Mouse (Mus musculus) lung, adult 2 months (tissue): ENCODE data around the gene Gpr27. TPM values are rescaled to one million over a fixed set of nuclear protein-coding genes. Genes with fewer than 3 reads are reported as not detected.

Experiments
- DNase-seq: peaks from one replicate; pipeline ENCODE4 v3.0.0; 2022
- H3K4me1 ChIP-seq: fragments of 200-500 bp; 2 replicates; pipeline ENCODE4 v1.6.1; 2011; ENCODE audit warnings: low read length; ENCODE audit not compliant: control insufficient read depth, insufficient read depth
- H3K4me3 ChIP-seq: fragments of 200-500 bp; replicated peaks from 2 replicates; pipeline ENCODE3; 2011; ENCODE audit warnings: low read depth, mild to moderate bottlenecking, control low read depth, low read length; ENCODE audit errors: extremely low read depth
- CTCF ChIP-seq: fragments of 200-500 bp; IDR thresholded peaks from 2 replicates; pipeline ENCODE4 v1.5.1; 2011; ENCODE audit warnings: mild to moderate bottlenecking, low read length, control low read depth; ENCODE audit not compliant: insufficient read depth
- POLR2A ChIP-seq: fragments of 200-500 bp; IDR thresholded peaks from 2 replicates; pipeline ENCODE4 v1.6.1; 2011; ENCODE audit warnings: low read depth, mild to moderate bottlenecking, control low read depth, low read length, borderline replicate concordance; ENCODE audit errors: extremely low read depth
- WGBS: fragments of 180-500 bp; shearing (Covaris S2); methylation state at CpG from one replicate; pipeline ENCODE4 v1.1.7; 2018; 5-methylcytosine and 5-hydroxymethylcytosine counted together
- polyA plus RNA-seq: library from polyadenylated mRNA; depleted of rRNA; stranded (reverse); fragments of >200 nt; gene quantifications from 2 replicates; pipeline ENCODE4 v1.2.3, GENCODE M21; 2012

The Gpr27 gene
- polyA plus RNA-seq, 1 experiment: 3.0 TPM

GRCm38 (mm10) chr6:99674482-99674881 is 18.0 kb upstream of the Gpr27 start:
- no peak for DNase-seq
- Histone ChIP-seq H3K4me3 (no peak overlapping the region), H3K4me1 (no peaks in the 10 kb centered on the region)
- WGBS: 86% methylated on average over 4 of the region's 4 CpGs
- TF ChIP-seq POLR2A (no peak), CTCF (no peak)

- Histone ChIP-seq H3K4me1 (no peaks in the 10 kb centered on the region), H3K4me3 (no peak overlapping the region)
- DNase-seq: no peak
- 71% methylated on average over 8 of the region's 8 CpGs for WGBS
- no peak for TF ChIP-seq CTCF
- no peak for TF ChIP-seq POLR2A
These were observed 15.2 kb upstream of the Gpr27 start for GRCm38 (mm10) chr6:99677325-99677724.

GRCm38 (mm10) chr6:99678108-99678507 is 14.4 kb upstream of the Gpr27 start:
- DNase-seq: no peak
- H3K4me1 ChIP-seq: no peaks in the 10 kb centered on the region
- TF ChIP-seq POLR2A: no peak
- TF ChIP-seq CTCF: no peak
- H3K4me3 ChIP-seq: peak overlapping the region; percentile 13
- WGBS: 57% methylated on average over 11 of the region's 11 CpGs

GRCm38 (mm10) chr6:99683974-99684373 is 8.5 kb upstream of the Gpr27 start:
- no peak overlapping the region for H3K4me3 ChIP-seq
- H3K4me1 ChIP-seq: no peaks in the 10 kb centered on the region
- TF ChIP-seq POLR2A: no peak
- no peak for TF ChIP-seq CTCF
- DNase-seq: no peak
- 95% methylated on average over 5 of the region's 5 CpGs for WGBS

- no peaks in the 10 kb centered on the region for H3K4me1 ChIP-seq
- WGBS: 60% methylated on average over 5 of the region's 5 CpGs
- 0 out of 2 replicates have a peak, but pooled peaks have one; percentile 30 for TF ChIP-seq CTCF
- TF ChIP-seq POLR2A: no peak
- no peak overlapping the region for H3K4me3 ChIP-seq
- DNase-seq: no peak
These were observed 7.6 kb upstream of the Gpr27 start for GRCm38 (mm10) chr6:99684899-99685298.

GRCm38 (mm10) chr6:99688513-99688912 is 4.0 kb upstream of the Gpr27 start:
- H3K4me3 ChIP-seq: no peak overlapping the region
- TF ChIP-seq POLR2A (no peak), CTCF (no peak)
- DNase-seq: no peak
- H3K4me1 ChIP-seq: no peaks in the 10 kb centered on the region
- 79% methylated on average over 6 of the region's 6 CpGs for WGBS

GRCm38 (mm10) chr6:99691666-99692205 is 743 bp upstream of the Gpr27 start:
- Histone ChIP-seq H3K4me1 (no peaks in the 10 kb centered on the region), H3K4me3 (peak overlapping the region; percentile 51)
- DNase-seq: no peak
- TF ChIP-seq CTCF (no peak), POLR2A (no peak)
- 10% methylated on average over 25 of the region's 25 CpGs for WGBS

GRCm38 (mm10) chr6:99692916-99693841 is 700 bp downstream of the Gpr27 start:
- H3K4me3 ChIP-seq: peak overlapping the region; percentile 50
- WGBS: 3% methylated on average over 110 of the region's 110 CpGs
- TF ChIP-seq CTCF (no peak), POLR2A (no peak)

GRCm38 (mm10) chr6:99700484-99700883 is 8.0 kb downstream of the Gpr27 start:
- no peak overlapping the region for H3K4me3 ChIP-seq
- no peak for DNase-seq
- H3K4me1 ChIP-seq: no peaks in the 10 kb centered on the region
- WGBS: 75% methylated on average over 3 of the region's 3 CpGs
- TF ChIP-seq POLR2A: no peak
- no peak for TF ChIP-seq CTCF

More at GRCm38 (mm10) chr6:99692916-99693841, 700 bp downstream of the Gpr27 start:
- no peaks in the 10 kb centered on the region for H3K4me1 ChIP-seq
- no peak for DNase-seq

- Histone ChIP-seq H3K4me3 (no peak overlapping the region), H3K4me1 (no peaks in the 10 kb centered on the region)
- no peak for DNase-seq
- TF ChIP-seq POLR2A (no peak), CTCF (no peak)
- WGBS: 62% methylated on average over 11 of the region's 11 CpGs
These were observed 19.2 kb downstream of the Gpr27 start for GRCm38 (mm10) chr6:99711576-99712101.
